Mouse (Mus musculus): ENCODE measurements around the gene Pgbd1. TPM values are rescaled to one million over a fixed set of nuclear protein-coding genes. Genes with fewer than 3 reads are reported as not detected.

The Pgbd1 gene
- total RNA-seq (2012; rRNA removed) (3.1 and 4.0 TPM in 2 replicates), total RNA-seq (2014; rRNA removed) (7.0 and 7.4 TPM in 2 replicates), polyA plus RNA-seq (2012; ENCODE audit: insufficient read length, low read depth) (3.0 and 3.9 TPM in 2 replicates)

DNA sequence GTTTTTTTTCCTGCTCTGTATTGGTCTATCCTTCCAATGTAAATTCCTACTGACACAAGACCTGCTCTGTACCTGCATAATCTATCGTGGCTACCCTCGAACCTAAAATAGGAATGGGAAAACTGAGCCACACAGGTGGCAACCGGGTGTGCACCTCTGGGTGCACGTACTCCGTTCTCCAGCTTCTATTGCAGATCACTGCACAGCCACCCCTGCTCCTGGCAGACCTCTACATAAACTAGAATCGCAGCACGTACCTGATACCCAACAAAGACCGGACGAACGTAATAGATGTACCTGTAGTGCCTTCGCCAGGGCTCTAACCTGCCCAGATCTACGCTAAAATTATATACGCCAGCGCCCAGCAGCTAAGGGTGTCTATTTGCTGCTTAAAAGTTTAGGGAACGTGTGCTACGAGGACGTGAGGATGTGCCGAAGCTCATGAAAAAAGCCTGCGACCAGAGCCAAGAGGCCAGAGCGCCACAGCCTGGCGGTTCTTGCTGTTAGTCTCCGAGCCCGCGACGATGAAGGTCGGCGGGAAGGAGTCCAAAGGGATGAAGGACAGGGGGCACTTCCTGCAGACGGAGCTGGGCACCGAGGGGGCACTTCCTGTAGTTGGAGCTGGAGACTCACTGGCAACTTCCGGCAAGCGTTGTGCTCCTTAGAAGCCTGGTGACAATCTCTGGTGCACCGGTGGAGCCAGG, at the start of gene Pgbd1:
Gene Pgbd1, minus strand, starts transcription at position 556 of the 704 bp plus-strand sequence.
- H3K4me1 ChIP-seq (ENCODE audit: control insufficient read depth in 1 of 2, insufficient read depth in 2 of 2): peaks cover 10 to 47% of the 10 kb centered on the region in 2 experiments; a peak in 3 of 4 replicates
- no peaks in the 10 kb centered on the region for H3K9me3 ChIP-seq (replicated peaks; ENCODE audit: low read length)
- TF ChIP-seq RCOR1 (conservative IDR thresholded peaks at IDR 0.05; ENCODE audit: low read depth, low read length) (0 out of 2 replicates have a peak, but pooled peaks have one; percentile 31), MXI1 (IDR thresholded peaks at IDR 0.05; ENCODE audit: low read depth, low read length) (peak; percentile 50; the same call in 1 of the 2 replicates), EP300 (IDR thresholded peaks at IDR 0.05; ENCODE audit: low read length) (no peak), MEF2A (IDR thresholded peaks at IDR 0.05; ENCODE audit: borderline replicate concordance, low read depth, low read length) (peak; percentile 46), TCF12 (IDR thresholded peaks at IDR 0.05; ENCODE audit: low read depth, low read length) (peak; percentile 43), MAX (IDR thresholded peaks at IDR 0.05; ENCODE audit: low read length) (peak; percentile 34; the same call in 1 of the 2 replicates), MYC (IDR thresholded peaks at IDR 0.05; ENCODE audit: low read depth, low read length) (no peak), TBP (conservative IDR thresholded peaks at IDR 0.05; ENCODE audit: low read depth, low read length) (0 out of 2 replicates have a peak, but pooled peaks have one; percentile 32), IRF4 (IDR thresholded peaks at IDR 0.05; ENCODE audit: low read depth, low read length) (peak; percentile 66), JUN (IDR thresholded peaks at IDR 0.05; ENCODE audit: insufficient read depth, low read depth, low read length) (no peak), ZMIZ1 (IDR thresholded peaks at IDR 0.05; ENCODE audit: low read depth, low read length) (peak; percentile 39; the same call in 1 of the 2 replicates), USF2 (conservative IDR thresholded peaks at IDR 0.05; ENCODE audit: low read depth, low read length) (no peak), ETS1 (conservative IDR thresholded peaks at IDR 0.05; ENCODE audit: low read depth, low read length) (no peak), CTCF (conservative IDR thresholded peaks at IDR 0.05 in 1 of 2, IDR thresholded peaks at IDR 0.05 in 1 of 2; ENCODE audit: low read depth in 2 of 2, low read length in 2 of 2) (peak in 1 of 2 experiments; percentile 46; a peak in 2 of 4 replicates), ZNF384 (IDR thresholded peaks at IDR 0.05; ENCODE audit: low read depth, low read length) (peak; percentile 49; the same call in 1 of the 2 replicates), HCFC1 (IDR thresholded peaks at IDR 0.05; ENCODE audit: low read depth, low read length) (peak; percentile 82), ZC3H11A (IDR thresholded peaks at IDR 0.05; ENCODE audit: low read depth, low read length) (no peak), POLR2A (IDR thresholded peaks at IDR 0.05; ENCODE audit: low read depth, low read length) (peak; percentile 67), SMC3 (IDR thresholded peaks at IDR 0.05; ENCODE audit: low read depth, low read length) (peak; percentile 24; the same call in 1 of the 2 replicates), ELF1 (IDR thresholded peaks at IDR 0.05; ENCODE audit: low read depth, low read length) (peak; percentile 87), KAT2A (IDR thresholded peaks at IDR 0.05; ENCODE audit: insufficient replicate concordance, low read length) (0 out of 2 replicates have a peak, but pooled peaks have one; percentile 45), BHLHE40 (IDR thresholded peaks at IDR 0.05; ENCODE audit: low read depth, low read length) (0 out of 2 replicates have a peak, but pooled peaks have one; percentile 7), CHD1 (IDR thresholded peaks at IDR 0.05; ENCODE audit: low read depth, low read length) (0 out of 2 replicates have a peak, but pooled peaks have one; percentile 37), SIN3A (IDR thresholded peaks at IDR 0.05; ENCODE audit: low read length) (peak; percentile 29), POLR2AphosphoS2 (IDR thresholded peaks at IDR 0.05; ENCODE audit: low read depth, low read length) (no peak), RAD21 (IDR thresholded peaks at IDR 0.05; ENCODE audit: low read depth, low read length) (peak; percentile 20), CHD2 (IDR thresholded peaks at IDR 0.05; ENCODE audit: low read length) (no peak), NELFE (IDR thresholded peaks at IDR 0.05; ENCODE audit: low read depth, low read length) (peak; percentile 55), MAZ (IDR thresholded peaks at IDR 0.05; ENCODE audit: low read depth, low read length) (peak; percentile 78; the same call in 1 of the 2 replicates)
- H3K27me3 ChIP-seq (replicated peaks): no peaks in the 10 kb centered on the region
- in situ Hi-C loops (cut with MboI; ENCODE audit: low pct_ligation_motif_present, low pct_unique_long_range_greater_than_20kb, low sequenced_read_pairs): no loop called here
- no peak within 1 kb of the TSS for H3K27ac ChIP-seq (ENCODE audit: insufficient read depth, low read depth)
- H3K79me2 ChIP-seq (replicated peaks; ENCODE audit: control insufficient read depth, extremely low read depth, insufficient read depth, poor library complexity, severe bottlenecking): peaks cover 4% of the 10 kb centered on the region; the same call in 1 of the 2 replicates
- peak; percentile 75 for DNase-seq (ENCODE audit: extremely low read depth)
- dilution Hi-C loops (cut with MboI; ENCODE audit: extremely low pct_ligation_motif_present, extremely low pct_unique_long_range_greater_than_20kb, low sequenced_read_pairs): no loop called here
- peaks cover 20 to 30% of the 10 kb centered on the region in 2 experiments for H3K36me3 ChIP-seq (replicated peaks in 1 of 2; ENCODE audit: control insufficient read depth in 1 of 2, insufficient read depth in 1 of 2, low read length in 1 of 2)
- H3K9ac ChIP-seq (ENCODE audit: insufficient read depth, low read depth): peak within 1 kb of the TSS; percentile 46
- peak within 1 kb of the TSS; percentile 61 to 66 (median 63) for H3K4me3 ChIP-seq (replicated peaks in 1 of 3; ENCODE audit: low read depth in 2 of 3, low read length in 2 of 3, poor library complexity in 1 of 3)
- H3K4me2 ChIP-seq (ENCODE audit: insufficient read depth, low read depth, poor library complexity, severe bottlenecking): peak within 1 kb of the TSS; percentile 53

Measured in CH12.LX (cell line).